18 mouse cellular contexts compared by ENCODE assay signal in genomic region chr12:111124601-111125260, GRCm38 (mm10). TPM values are rescaled to one million over a fixed set of nuclear protein-coding genes. Genes with fewer than 3 reads are reported as not detected.
DNase-seq lines count a peak whose midpoint lies in the region; ATAC-seq and TF ChIP-seq lines count a peak whose summit lies in the region.
"Had no signal": no experiment of that assay in that cellular context is flagged by ENCODE, and none has a peak within 500 bp of the region (broad histone marks: within the 10 kb centered on the region; RNA-seq: fewer than 3 reads in every experiment).

No protein-coding gene starts in this region.

- H3K4me2 ChIP-seq in forebrain, embryonic 13.5 days, result no peak overlapping the region
- no peak overlapping the region for H3K4me2 ChIP-seq in forebrain, embryonic 11.5 days (ENCODE audit: low read depth, low read length, severe bottlenecking)
- no peak overlapping the region for H3K4me2 ChIP-seq in kidney, embryonic 16.5 days (replicated peaks; ENCODE audit: low read depth, low read length)
- no peak overlapping the region for H3K4me2 ChIP-seq in hindbrain, embryonic 16.5 days (ENCODE audit: low read length)
- H3K4me2 ChIP-seq in midbrain, postnatal 0 days (ENCODE audit: low read depth, low read length, poor library complexity, severe bottlenecking), result no peak overlapping the region
- H3K4me2 ChIP-seq: heart, embryonic 12.5 days; liver, embryonic 11.5 days; lung, embryonic 14.5 days had no signal

- DNase-seq in forebrain, embryonic 11.5 days (ENCODE audit: low spot score), result no peak
- DNase-seq in kidney, adult 18-20 months, result no peak
- DNase-seq in midbrain, postnatal 0 days (ENCODE audit: low spot score), result peak; percentile 62
- DNase-seq in cerebellum, postnatal 36 days, result no peak
- DNase-seq in adrenal gland, postnatal 4 days (ENCODE audit: low spot score in 2 of 2), result no peak
- DNase-seq: cerebellum, adult 18-20 months; heart, postnatal 36 days; layer of hippocampus, postnatal 36 days; left cerebral cortex, postnatal 4 days; lung, embryonic 14.5 days; thymus, postnatal 36 days had no signal

- H3K27ac ChIP-seq in forebrain, embryonic 13.5 days, result peak overlapping the region; percentile 35
- no peak overlapping the region for H3K27ac ChIP-seq in forebrain, embryonic 11.5 days (ENCODE audit: low read depth, low read length)
- H3K27ac ChIP-seq in kidney, embryonic 16.5 days (ENCODE audit: low read length), result no peak overlapping the region
- H3K27ac ChIP-seq in hindbrain, embryonic 16.5 days (ENCODE audit: low read depth, low read length), result no peak overlapping the region
- 0 out of 2 replicates have a peak overlapping the region, but pooled peaks have one; percentile 18 for H3K27ac ChIP-seq in midbrain, postnatal 0 days (ENCODE audit: low read depth, low read length)

- no peak overlapping the region for H3K9ac ChIP-seq in forebrain, embryonic 13.5 days
- H3K9ac ChIP-seq in forebrain, embryonic 11.5 days (ENCODE audit: low read length), result no peak overlapping the region
- H3K9ac ChIP-seq in kidney, embryonic 16.5 days (replicated peaks; ENCODE audit: low read length), result no peak overlapping the region
- H3K9ac ChIP-seq in hindbrain, embryonic 16.5 days (ENCODE audit: low read depth, low read length), result no peak overlapping the region
- no peak overlapping the region for H3K9ac ChIP-seq in midbrain, postnatal 0 days (replicated peaks; ENCODE audit: low read length, poor library complexity, severe bottlenecking)
- H3K9ac ChIP-seq: heart, embryonic 12.5 days; lung, embryonic 14.5 days had no signal

- H3K27me3 ChIP-seq in forebrain, embryonic 13.5 days, result no peaks in the 10 kb centered on the region
- H3K27me3 ChIP-seq in forebrain, embryonic 11.5 days (ENCODE audit: control insufficient read depth, insufficient read depth, low read length), result no peaks in the 10 kb centered on the region
- H3K27me3 ChIP-seq in kidney, embryonic 16.5 days (ENCODE audit: insufficient read depth, low read length), result no peaks in the 10 kb centered on the region
- H3K27me3 ChIP-seq in hindbrain, embryonic 16.5 days (replicated peaks; ENCODE audit: control insufficient read depth, insufficient read depth, low read length), result no peaks in the 10 kb centered on the region
- H3K27me3 ChIP-seq in midbrain, postnatal 0 days (ENCODE audit: insufficient read depth, low read length), result no peaks in the 10 kb centered on the region
- H3K27me3 ChIP-seq: heart, embryonic 12.5 days; Patski had no signal

- H3K36me3 ChIP-seq in forebrain, embryonic 13.5 days (ENCODE audit: poor library complexity, severe bottlenecking), result peaks cover 4% of the 10 kb centered on the region; the same call in 1 of the 2 replicates
- H3K36me3 ChIP-seq in forebrain, embryonic 11.5 days (ENCODE audit: control insufficient read depth, insufficient read depth, low read length), result no peaks in the 10 kb centered on the region
- H3K36me3 ChIP-seq in kidney, embryonic 16.5 days (ENCODE audit: insufficient read depth, low read length), result 0 out of 2 replicates have a peak, but pooled peaks cover 5% of the 10 kb centered on the region
- H3K36me3 ChIP-seq in hindbrain, embryonic 16.5 days (ENCODE audit: control insufficient read depth, insufficient read depth, low read length), result no peaks in the 10 kb centered on the region
- H3K36me3 ChIP-seq in midbrain, postnatal 0 days (ENCODE audit: insufficient read depth, low read length), result no peaks in the 10 kb centered on the region; the same call in 1 of the 2 replicates

- H3K9me3 ChIP-seq in forebrain, embryonic 13.5 days (replicated peaks), result no peaks in the 10 kb centered on the region; the same call in 1 of the 2 replicates
- H3K9me3 ChIP-seq in forebrain, embryonic 11.5 days (ENCODE audit: control insufficient read depth, low read length), result no peaks in the 10 kb centered on the region; the same call in 1 of the 2 replicates
- 0 out of 2 replicates have a peak, but pooled peaks cover 5% of the 10 kb centered on the region for H3K9me3 ChIP-seq in kidney, embryonic 16.5 days (ENCODE audit: low read length)
- no peaks in the 10 kb centered on the region for H3K9me3 ChIP-seq in hindbrain, embryonic 16.5 days (ENCODE audit: control insufficient read depth, low read length)
- no peaks in the 10 kb centered on the region for H3K9me3 ChIP-seq in midbrain, postnatal 0 days (ENCODE audit: low read length)

- 70% methylated on average over 14 of the region's 14 CpGs for WGBS in forebrain, embryonic 13.5 days
- WGBS in forebrain, embryonic 11.5 days, result 84% methylated on average over 14 of the region's 14 CpGs
- WGBS in kidney, embryonic 16.5 days, result 58% methylated on average over 14 of the region's 14 CpGs
- WGBS in hindbrain, embryonic 16.5 days, result 58% methylated on average over 14 of the region's 14 CpGs
- 51% methylated on average over 14 of the region's 14 CpGs for WGBS in midbrain, postnatal 0 days

- TF ChIP-seq CTCF in midbrain, postnatal 0 days (IDR thresholded peaks at IDR 0.05), result no peak

- H3K4me1 ChIP-seq in forebrain, embryonic 13.5 days, result peaks cover 5% of the 10 kb centered on the region; the same call in 1 of the 2 replicates
- no peaks in the 10 kb centered on the region for H3K4me1 ChIP-seq in forebrain, embryonic 11.5 days (replicated peaks; ENCODE audit: control insufficient read depth, insufficient read depth, low read length)
- H3K4me1 ChIP-seq in kidney, embryonic 16.5 days (ENCODE audit: insufficient read depth, low read length), result no peaks in the 10 kb centered on the region
- no peaks in the 10 kb centered on the region for H3K4me1 ChIP-seq in hindbrain, embryonic 16.5 days (ENCODE audit: control insufficient read depth, insufficient read depth, low read depth, low read length)
- H3K4me1 ChIP-seq in midbrain, postnatal 0 days (ENCODE audit: insufficient read depth, low read length), result peaks cover 10% of the 10 kb centered on the region; the same call in 1 of the 2 replicates
- H3K4me1 ChIP-seq: heart, embryonic 12.5 days had no signal

- ATAC-seq in forebrain, embryonic 13.5 days, result no peak
- ATAC-seq in forebrain, embryonic 11.5 days (replicated peaks; ENCODE audit: low FRiP score), result no peak
- peak; percentile 23; the same call in 1 of the 2 replicates for ATAC-seq in kidney, embryonic 16.5 days (ENCODE audit: low FRiP score, low TSS enrichment)
- ATAC-seq in hindbrain, embryonic 16.5 days, result peak; percentile 50; the same call in 1 of the 2 replicates
- ATAC-seq in midbrain, postnatal 0 days (ENCODE audit: low FRiP score), result no peak
- ATAC-seq: Patski had no signal

- no peak overlapping the region for H3K4me3 ChIP-seq in forebrain, embryonic 13.5 days
- H3K4me3 ChIP-seq in forebrain, embryonic 11.5 days (ENCODE audit: low read depth, low read length), result no peak overlapping the region
- no peak overlapping the region for H3K4me3 ChIP-seq in kidney, embryonic 16.5 days (ENCODE audit: low read length)
- no peak overlapping the region for H3K4me3 ChIP-seq in hindbrain, embryonic 16.5 days (ENCODE audit: low read length)
- H3K4me3 ChIP-seq in midbrain, postnatal 0 days (ENCODE audit: low read depth, low read length), result no peak overlapping the region
- H3K4me3 ChIP-seq: heart, embryonic 12.5 days had no signal

RNA-seq across cellular contexts. Expression of gene Traf3, which starts 41.4 kb away (rescaled TPM):
- polyA plus RNA-seq in forebrain, embryonic 13.5 days (2015; fragmentation: Nextera tagmentation; extraction: Ambion mirVana), result 12.8 and 17.2 TPM in 2 replicates
- polyA plus RNA-seq in forebrain, embryonic 11.5 days (2014; fragmentation: Nextera tagmentation; extraction: Ambion mirVana), result 19.4 and 22.9 TPM in 2 replicates
- polyA plus RNA-seq in kidney, embryonic 16.5 days (2015; fragmentation: Nextera tagmentation; extraction: Ambion mirVana), result 8.9 and 10.6 TPM in 2 replicates
- polyA plus RNA-seq in hindbrain, embryonic 16.5 days (2015; fragmentation: Nextera tagmentation; extraction: Ambion mirVana), result 15.9 and 17.5 TPM in 2 replicates
- total RNA-seq in midbrain, postnatal 0 days (2014; rRNA removed), result 39.1 and 40.2 TPM in 2 replicates
- polyA plus RNA-seq in midbrain, postnatal 0 days (2015; fragmentation: Nextera tagmentation; extraction: Ambion mirVana), result 13.0 and 14.9 TPM in 2 replicates
- total RNA-seq in adrenal gland, postnatal 4 days (2021), result 10 to 100 TPM; 31.5 to 34.5 TPM

RNA-seq across cellular contexts. Expression of gene 4930595D18Rik, which starts 59.6 kb away (rescaled TPM):
- 0.21 TPM in 1 of 2 replicates, not detected in the other for polyA plus RNA-seq in forebrain, embryonic 13.5 days (2015; fragmentation: Nextera tagmentation; extraction: Ambion mirVana)
- not detected in 2 replicates for polyA plus RNA-seq in forebrain, embryonic 11.5 days (2014; fragmentation: Nextera tagmentation; extraction: Ambion mirVana)
- not detected in 2 replicates for polyA plus RNA-seq in kidney, embryonic 16.5 days (2015; fragmentation: Nextera tagmentation; extraction: Ambion mirVana)
- polyA plus RNA-seq in hindbrain, embryonic 16.5 days (2015; fragmentation: Nextera tagmentation; extraction: Ambion mirVana), result 0.19 TPM in 1 of 2 replicates, not detected in the other
- not detected in 2 replicates for total RNA-seq in midbrain, postnatal 0 days (2014; rRNA removed)
- 0.20 TPM in 1 of 2 replicates, not detected in the other for polyA plus RNA-seq in midbrain, postnatal 0 days (2015; fragmentation: Nextera tagmentation; extraction: Ambion mirVana)
- not detected for total RNA-seq in adrenal gland, postnatal 4 days (2021)
- total RNA-seq: heart, postnatal 36 days; layer of hippocampus, postnatal 36 days; left cerebral cortex, postnatal 4 days had no signal
- polyA plus RNA-seq: frontal cortex, adult 2 months; heart, embryonic 12.5 days; liver, embryonic 11.5 days; lung, embryonic 14.5 days; Patski had no signal

Comparison
In these comparisons a context has a peak if more than half of its experiments do, and no peak if none do; other contexts are left out.
1. H3K27ac ChIP-seq: peak in forebrain, embryonic 13.5 days (single experiment) and midbrain, postnatal 0 days (single experiment); none in forebrain, embryonic 11.5 days (single experiment), kidney, embryonic 16.5 days (single experiment) and hindbrain, embryonic 16.5 days (single experiment).
2. ATAC-seq: peak in kidney, embryonic 16.5 days (single experiment) and hindbrain, embryonic 16.5 days (single experiment); none in forebrain, embryonic 13.5 days (single experiment), forebrain, embryonic 11.5 days (single experiment) and midbrain, postnatal 0 days (single experiment).